Mouse (Mus musculus) neural tube, embryonic 14.5 days (tissue): ENCODE measurements around the gene Pimreg. TPM values are rescaled to one million over a fixed set of nuclear protein-coding genes. Genes with fewer than 3 reads are reported as not detected.

Source experiments
- ATAC-seq: fragments of 200-750 bp; cut with Nextera tagmentation; 2 replicates; pipeline ENCODE4 v1.8.0; 2017; ENCODE audit warnings: low read depth, mild to moderate bottlenecking, moderate TSS enrichment, moderate library complexity
- H3K27ac ChIP-seq: fragments of 300-500 bp; sonication (generic); 2 replicates; pipeline ENCODE4 v1.5.1; 2014; ENCODE audit warnings: low read depth, mild to moderate bottlenecking, control low read depth, low read length, moderate library complexity, mixed read lengths
- H3K27me3 ChIP-seq: fragments of 300-500 bp; sonication (generic); 2 replicates; pipeline ENCODE4 v1.6.1; 2014; ENCODE audit warnings: low read length; ENCODE audit not compliant: control insufficient read depth, insufficient read depth
- H3K36me3 ChIP-seq: fragments of 300-500 bp; sonication (generic); 2 replicates; pipeline ENCODE4 v1.6.1; 2014; ENCODE audit warnings: low read length, mixed read lengths; ENCODE audit not compliant: control insufficient read depth, insufficient read depth
- H3K4me1 ChIP-seq: fragments of 300-500 bp; sonication (generic); 2 replicates; pipeline ENCODE4 v1.6.1; 2014; ENCODE audit warnings: low read length; ENCODE audit not compliant: control insufficient read depth, insufficient read depth
- H3K4me2 ChIP-seq: fragments of 300-500 bp; sonication (generic); 2 replicates; pipeline ENCODE4 v1.6.1; 2014; ENCODE audit warnings: mild to moderate bottlenecking, low read depth, low read length, control low read depth
- H3K4me3 ChIP-seq: fragments of 300-500 bp; sonication (generic); 2 replicates; pipeline ENCODE4 v1.5.1; 2014; ENCODE audit warnings: low read depth, low read length, control low read depth, mixed read lengths
- H3K9ac ChIP-seq: fragments of 300-500 bp; sonication (generic); replicated peaks from 2 replicates; pipeline ENCODE4 v1.6.1; 2014; ENCODE audit warnings: low read depth, mild to moderate bottlenecking, control low read depth, low read length, mixed read lengths
- H3K9me3 ChIP-seq: fragments of 300-500 bp; sonication (generic); 2 replicates; pipeline ENCODE4 v1.6.1; 2016; ENCODE audit warnings: low read length; ENCODE audit not compliant: control insufficient read depth
- WGBS: fragments of 180-500 bp; shearing (Covaris S2); extraction: QIAGEN DNeasy Blood & Tissue Kit; methylation state at CpG from one replicate; pipeline ENCODE4 v1.1.7; 2014; 5-methylcytosine and 5-hydroxymethylcytosine counted together
- polyA plus RNA-seq: library from polyadenylated mRNA; unstranded; fragments of >200 nt; fragmentation: Nextera tagmentation; extraction: Ambion mirVana; gene quantifications from 2 replicates; pipeline ENCODE4 v1.2.1, GENCODE M21; 2014

Pimreg gene
- polyA plus RNA-seq, 1 experiment from 2014 or later: 10.9 TPM

- Histone ChIP-seq H3K4me3 (no peak overlapping the region), H3K27ac (no peak overlapping the region), H3K9me3 (no peaks in the 10 kb centered on the region), H3K4me2 (no peak overlapping the region), H3K36me3 (no peaks in the 10 kb centered on the region), H3K4me1 (peaks cover 4% of the 10 kb centered on the region; the same call in 1 of the 2 replicates), H3K9ac (no peak overlapping the region), H3K27me3 (no peaks in the 10 kb centered on the region)
- no peak for ATAC-seq
- 45% methylated on average over 6 of the region's 6 CpGs for WGBS
Measured at GRCm38 (mm10) chr11:72066330-72066729, 24.5 kb downstream of the Pimreg start.

GRCm38 (mm10) chr11:72067326-72067725 is 25.5 kb downstream of the Pimreg start:
- no peak for ATAC-seq
- H3K27ac ChIP-seq: no peak overlapping the region
- WGBS: 69% methylated on average over 5 of the region's 5 CpGs

GRCm38 (mm10) chr11:72068026-72068425 is 26.2 kb downstream of the Pimreg start:
- H3K4me1 ChIP-seq: peaks cover 4% of the 10 kb centered on the region; the same call in 1 of the 2 replicates
- ATAC-seq: peak; percentile 60; the same call in 1 of the 2 replicates
- no peaks in the 10 kb centered on the region for H3K9me3 ChIP-seq
- H3K9ac ChIP-seq: no peak overlapping the region
- H3K27me3 ChIP-seq: no peaks in the 10 kb centered on the region
- WGBS: 36% methylated on average over 7 of the region's 7 CpGs
- no peak overlapping the region for H3K4me2 ChIP-seq
- no peak overlapping the region for H3K4me3 ChIP-seq
- no peak overlapping the region for H3K27ac ChIP-seq
- H3K36me3 ChIP-seq: no peaks in the 10 kb centered on the region

More at GRCm38 (mm10) chr11:72067326-72067725, 25.5 kb downstream of the Pimreg start:
- Histone ChIP-seq H3K9ac (no peak overlapping the region), H3K36me3 (no peaks in the 10 kb centered on the region), H3K27me3 (no peaks in the 10 kb centered on the region), H3K9me3 (no peaks in the 10 kb centered on the region), H3K4me1 (peaks cover 4% of the 10 kb centered on the region; the same call in 1 of the 2 replicates), H3K4me3 (no peak overlapping the region), H3K4me2 (no peak overlapping the region)

- ATAC-seq: no peak
- H3K4me2 ChIP-seq: no peak overlapping the region
- no peaks in the 10 kb centered on the region for H3K36me3 ChIP-seq
- WGBS: 75% methylated on average over 9 of the region's 9 CpGs
- no peak overlapping the region for H3K27ac ChIP-seq
- no peak overlapping the region for H3K4me3 ChIP-seq
- H3K27me3 ChIP-seq: no peaks in the 10 kb centered on the region
- peaks cover 4% of the 10 kb centered on the region; the same call in 1 of the 2 replicates for H3K4me1 ChIP-seq
- H3K9ac ChIP-seq: no peak overlapping the region
- H3K9me3 ChIP-seq: no peaks in the 10 kb centered on the region
Measured at GRCm38 (mm10) chr11:72070733-72071132, 28.9 kb downstream of the Pimreg start.

GRCm38 (mm10) chr11:72072331-72072905 is 30.6 kb downstream of the Pimreg start:
- no peak for ATAC-seq
- H3K9me3 ChIP-seq: no peaks in the 10 kb centered on the region

GRCm38 (mm10) chr11:72074230-72074629 is 32.4 kb downstream of the Pimreg start:
- no peak for ATAC-seq
- H3K9me3 ChIP-seq: no peaks in the 10 kb centered on the region
- no peaks in the 10 kb centered on the region for H3K4me1 ChIP-seq
- H3K9ac ChIP-seq: no peak overlapping the region
- H3K4me3 ChIP-seq: no peak overlapping the region
- H3K27me3 ChIP-seq: no peaks in the 10 kb centered on the region
- no peak overlapping the region for H3K4me2 ChIP-seq
- 87% methylated on average over 13 of the region's 13 CpGs for WGBS
- no peak overlapping the region for H3K27ac ChIP-seq
- no peaks in the 10 kb centered on the region for H3K36me3 ChIP-seq

More at GRCm38 (mm10) chr11:72072331-72072905, 30.6 kb downstream of the Pimreg start:
- no peak overlapping the region for H3K27ac ChIP-seq
- H3K27me3 ChIP-seq: no peaks in the 10 kb centered on the region
- WGBS: 31% methylated on average over 6 of the region's 6 CpGs
- peaks cover 4% of the 10 kb centered on the region; the same call in 1 of the 2 replicates for H3K4me1 ChIP-seq
- H3K9ac ChIP-seq: no peak overlapping the region
- H3K4me3 ChIP-seq: no peak overlapping the region
- H3K4me2 ChIP-seq: no peak overlapping the region
- no peaks in the 10 kb centered on the region for H3K36me3 ChIP-seq

GRCm38 (mm10) chr11:72078056-72078455 is 36.2 kb downstream of the Pimreg start:
- no peak for ATAC-seq
- Histone ChIP-seq H3K27me3 (no peaks in the 10 kb centered on the region), H3K9ac (no peak overlapping the region), H3K4me2 (no peak overlapping the region), H3K4me3 (no peak overlapping the region), H3K36me3 (no peaks in the 10 kb centered on the region), H3K4me1 (no peaks in the 10 kb centered on the region), H3K27ac (no peak overlapping the region), H3K9me3 (no peaks in the 10 kb centered on the region)
- WGBS: 28% methylated on average over 3 of the region's 3 CpGs

- no peak overlapping the region for H3K27ac ChIP-seq
- H3K9me3 ChIP-seq: no peaks in the 10 kb centered on the region
- no peaks in the 10 kb centered on the region for H3K27me3 ChIP-seq
- no peaks in the 10 kb centered on the region for H3K36me3 ChIP-seq
- no peak overlapping the region for H3K9ac ChIP-seq
- no peak overlapping the region for H3K4me2 ChIP-seq
- no peak overlapping the region for H3K4me3 ChIP-seq
- ATAC-seq: no peak
- WGBS: 41% methylated on average over 4 of the region's 4 CpGs
- H3K4me1 ChIP-seq: no peaks in the 10 kb centered on the region
Measured at GRCm38 (mm10) chr11:72078647-72079046, 36.8 kb downstream of the Pimreg start.

- 67% methylated on average over 6 of the region's 6 CpGs for WGBS
- ATAC-seq: no peak
- Histone ChIP-seq H3K27me3 (no peaks in the 10 kb centered on the region), H3K4me3 (no peak overlapping the region), H3K9me3 (no peaks in the 10 kb centered on the region), H3K4me1 (no peaks in the 10 kb centered on the region), H3K36me3 (no peaks in the 10 kb centered on the region), H3K9ac (no peak overlapping the region), H3K27ac (no peak overlapping the region), H3K4me2 (no peak overlapping the region)
Measured at GRCm38 (mm10) chr11:72080461-72080860, 38.6 kb downstream of the Pimreg start.
